Mouse (Mus musculus) olfactory bulb, adult 2 months (tissue): ENCODE data around the gene Ctnna2.

Experiments used
- CTCF ChIP-seq: fragments of 200-500 bp; IDR thresholded peaks from 2 replicates; pipeline ENCODE4 v1.5.1; 2012; ENCODE audit warnings: low read depth, mild to moderate bottlenecking, low read length, moderate library complexity; ENCODE audit not compliant: insufficient read depth
- POLR2A ChIP-seq: fragments of 200-500 bp; IDR thresholded peaks from 2 replicates; pipeline ENCODE4 v1.6.1; 2012; ENCODE audit warnings: mild to moderate bottlenecking, low read depth, low read length, moderate library complexity; ENCODE audit not compliant: insufficient read depth

DNA sequence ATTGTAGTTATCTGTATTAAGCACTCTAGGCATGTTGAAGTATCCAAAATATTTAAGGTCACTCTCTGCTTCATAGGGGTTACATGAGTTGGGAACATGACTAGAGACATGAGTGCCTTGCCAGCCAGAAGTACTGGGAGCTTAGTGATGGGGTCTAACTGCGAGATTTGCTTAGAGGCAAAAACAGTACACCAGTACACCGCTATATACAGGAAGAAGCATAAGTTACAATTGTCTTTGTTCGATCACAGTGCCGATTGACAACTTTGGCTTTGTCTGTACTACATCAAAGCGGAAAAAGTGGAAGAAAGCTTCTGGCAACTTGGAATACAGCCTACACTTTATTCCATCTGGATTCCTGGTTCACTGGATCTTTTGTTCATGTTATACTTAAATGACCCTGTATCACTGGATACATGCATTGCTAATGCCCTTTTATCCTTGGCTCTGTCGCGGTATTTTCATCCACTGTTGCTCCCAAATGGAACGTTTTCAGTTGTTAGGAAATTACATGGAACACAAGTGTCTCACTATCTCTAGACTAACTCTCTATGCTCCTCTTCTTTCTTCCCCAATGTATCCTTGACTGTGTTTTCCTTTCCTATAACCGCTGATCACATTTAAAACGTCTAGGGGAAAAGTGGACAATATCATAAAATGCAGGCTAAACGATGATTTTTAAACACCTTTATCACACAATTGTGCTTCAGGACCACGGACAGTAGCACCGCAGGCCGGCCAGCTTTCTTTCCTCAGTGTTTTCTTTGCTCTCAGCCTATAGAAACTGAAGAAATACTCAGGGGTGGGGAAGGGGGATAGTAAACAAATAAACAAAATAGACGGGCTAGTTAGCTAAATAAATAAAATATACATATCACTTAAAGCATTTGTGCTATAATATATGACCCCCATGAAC lies 896 bp upstream of the Ctnna2 start:
- TF ChIP-seq CTCF (no peak), POLR2A (no peak)
